Mouse (Mus musculus): Measurements from ENCODE around the gene Zswim4.

The Zswim4 gene

GRCm38 (mm10) chr8:84180530-84181190 is 56.2 kb downstream of the Zswim4 start:
- no peak for DNase-seq

- no peak for DNase-seq
These were observed 56.9 kb downstream of the Zswim4 start for GRCm38 (mm10) chr8:84179946-84180345.

DNA sequence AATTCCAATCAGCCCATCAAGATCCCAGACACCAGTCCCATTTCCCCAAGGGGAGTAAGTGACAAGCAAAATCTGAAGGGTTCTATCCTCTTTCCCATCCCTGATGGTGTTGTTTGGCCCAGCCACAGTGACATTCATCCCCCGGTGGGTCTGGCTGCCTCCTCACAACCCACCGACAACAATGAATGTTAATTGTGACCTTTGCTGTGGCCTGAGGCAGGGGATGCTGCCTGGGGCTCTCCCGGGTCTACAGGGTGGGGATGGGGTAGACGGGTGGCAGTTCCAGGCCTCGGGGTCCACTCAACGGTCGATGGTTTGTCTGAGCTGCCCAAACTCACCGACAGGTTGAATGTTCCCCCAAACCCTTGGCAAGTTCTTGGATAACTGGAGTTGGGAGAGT is 58.3 kb downstream of the Zswim4 start:
- DNase-seq = no peak

DNA sequence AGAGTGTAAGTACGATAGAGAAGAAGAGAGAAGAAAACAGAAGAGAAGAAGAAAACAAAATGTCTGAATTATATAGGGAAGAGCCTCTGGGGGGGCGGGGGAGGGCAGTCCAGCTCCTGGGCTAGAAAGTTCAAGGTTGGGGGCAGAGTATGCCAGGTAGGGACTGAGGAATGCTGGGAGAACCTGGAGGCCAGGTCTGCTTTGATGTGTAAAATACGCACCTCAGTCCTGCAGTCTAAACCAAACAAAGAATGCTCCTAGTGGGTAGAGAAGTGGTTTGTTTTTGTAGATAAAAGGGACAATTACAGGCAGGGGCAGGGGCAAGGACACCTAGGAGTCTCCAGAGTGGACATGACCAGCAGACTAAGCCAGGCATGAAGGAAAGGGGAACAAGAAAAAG is 59.5 kb downstream of the Zswim4 start:
- no peak for DNase-seq

DNA sequence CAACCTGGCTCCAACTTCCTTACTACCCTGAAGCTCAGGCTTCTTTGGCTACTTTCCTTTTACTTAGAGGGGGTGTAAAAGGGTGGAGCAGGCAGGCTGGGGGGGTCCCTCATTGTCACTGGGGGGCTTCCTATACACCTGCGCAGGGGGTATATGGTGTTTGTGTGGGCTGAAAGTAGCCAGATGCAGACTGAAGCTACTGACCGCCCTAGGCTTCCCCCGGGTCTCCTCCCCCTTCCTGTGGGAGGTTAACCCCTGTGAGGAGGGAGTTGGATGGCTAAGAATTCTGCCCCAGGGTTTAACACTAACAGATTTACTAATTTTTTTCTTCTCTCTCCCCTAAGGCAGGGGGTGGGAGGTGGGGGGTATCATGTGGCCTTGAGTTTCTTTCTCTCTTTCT is 60.3 kb downstream of the Zswim4 start:
- DNase-seq = no peak

DNA sequence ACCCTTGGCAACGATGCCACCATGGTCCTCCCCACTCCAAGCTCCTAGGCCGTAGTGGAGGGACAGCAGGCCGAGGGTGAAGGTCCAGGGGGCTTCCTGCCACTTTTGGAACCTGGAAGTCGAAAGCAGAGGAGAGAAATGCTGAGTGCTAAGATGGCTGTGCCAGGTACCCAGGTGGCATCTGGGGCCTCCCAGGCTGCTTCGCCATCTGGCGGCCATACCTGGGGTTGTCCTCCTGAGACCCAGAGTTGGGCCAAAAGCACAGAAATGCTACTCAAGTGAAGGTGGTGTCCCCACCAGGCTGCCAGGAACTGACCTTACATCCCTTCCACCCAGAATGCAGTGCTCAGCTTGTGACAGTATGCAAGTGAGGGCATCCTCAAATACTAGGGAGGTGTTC is 63.0 kb downstream of the Zswim4 start:
- DNase-seq = peak; percentile 42 to 46

GRCm38 (mm10) chr8:84170096-84170495 is 66.8 kb downstream of the Zswim4 start:
- no peak for DNase-seq

DNA sequence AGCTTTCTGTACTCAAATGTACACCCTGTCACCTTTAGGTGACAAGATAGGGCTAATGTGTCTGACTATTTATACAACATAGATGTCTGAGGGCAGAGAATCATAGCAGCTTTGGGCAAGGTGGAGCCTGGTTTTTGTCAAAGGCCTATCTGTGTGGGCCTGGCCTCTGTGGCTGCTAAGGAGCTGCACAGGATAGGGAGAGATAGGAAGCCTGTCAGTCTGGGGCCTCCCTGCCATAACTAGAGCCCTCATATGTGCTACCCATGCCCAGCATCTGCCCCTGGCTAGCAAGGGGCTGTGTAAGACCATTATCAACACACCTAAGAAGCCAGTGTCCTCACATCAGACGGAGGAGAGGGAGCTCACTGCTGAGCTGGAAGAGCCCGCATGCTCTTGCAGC is 69.2 kb downstream of the Zswim4 start:
- DNase-seq = no peak
